Mouse (Mus musculus): ENCODE measurements around the gene Synpo2.

Synpo2 gene

GRCm38 (mm10) chr3:123092913-123093639 lies 142.9 kb downstream of the Synpo2 start:
- peak; percentile 38; the same call in 1 of the 2 replicates for ATAC-seq (ENCODE audit: low TSS enrichment)

- ATAC-seq (ENCODE audit: low TSS enrichment), result no peak
These were observed 143.5 kb downstream of the Synpo2 start for GRCm38 (mm10) chr3:123092442-123092841.

GRCm38 (mm10) chr3:123089297-123090020 lies 146.5 kb downstream of the Synpo2 start:
- ATAC-seq (ENCODE audit: low TSS enrichment), result no peak

- no peak for ATAC-seq (ENCODE audit: low TSS enrichment)
These were observed 147.7 kb downstream of the Synpo2 start for GRCm38 (mm10) chr3:123088284-123088683.

- ATAC-seq (ENCODE audit: low TSS enrichment), result no peak
These were observed 150.0 kb downstream of the Synpo2 start for GRCm38 (mm10) chr3:123085871-123086501.

- no peak for ATAC-seq (ENCODE audit: low TSS enrichment)
These were observed 154.3 kb downstream of the Synpo2 start for GRCm38 (mm10) chr3:123081665-123082064.

- no peak for ATAC-seq (ENCODE audit: low TSS enrichment)
These were observed 155.0 kb downstream of the Synpo2 start for GRCm38 (mm10) chr3:123080943-123081342.

- ATAC-seq (ENCODE audit: low TSS enrichment), result peak; percentile 13; the same call in 1 of the 2 replicates
These were observed 155.8 kb downstream of the Synpo2 start for GRCm38 (mm10) chr3:123080017-123080725.

- ATAC-seq (ENCODE audit: low TSS enrichment), result no peak
These were observed 160.2 kb downstream of the Synpo2 start for GRCm38 (mm10) chr3:123075759-123076158.

- ATAC-seq (ENCODE audit: low TSS enrichment), result no peak
These were observed 160.9 kb downstream of the Synpo2 start for GRCm38 (mm10) chr3:123075034-123075433.

GRCm38 (mm10) chr3:123073351-123073750 lies 162.6 kb downstream of the Synpo2 start:
- ATAC-seq (ENCODE audit: low TSS enrichment), result no peak

- ATAC-seq (ENCODE audit: low TSS enrichment), result no peak
These were observed 163.5 kb downstream of the Synpo2 start for GRCm38 (mm10) chr3:123072472-123072871.

- ATAC-seq (ENCODE audit: low TSS enrichment), result no peak
These were observed 165.0 kb downstream of the Synpo2 start for GRCm38 (mm10) chr3:123070996-123071395.

GRCm38 (mm10) chr3:123066836-123067235 lies 169.1 kb downstream of the Synpo2 start:
- ATAC-seq (ENCODE audit: low TSS enrichment), result no peak

- ATAC-seq (ENCODE audit: low TSS enrichment), result no peak
These were observed 170.5 kb downstream of the Synpo2 start for GRCm38 (mm10) chr3:123065466-123065865.

GRCm38 (mm10) chr3:123064186-123064585 lies 171.8 kb downstream of the Synpo2 start:
- no peak for ATAC-seq (ENCODE audit: low TSS enrichment)

- ATAC-seq (ENCODE audit: low TSS enrichment), result peak; percentile 87
These were observed 174.0 kb downstream of the Synpo2 start for GRCm38 (mm10) chr3:123061931-123062330.

- no peak for ATAC-seq (ENCODE audit: low TSS enrichment)
These were observed 177.1 kb downstream of the Synpo2 start for GRCm38 (mm10) chr3:123058832-123059231.

GRCm38 (mm10) chr3:123054178-123054577 lies 181.8 kb downstream of the Synpo2 start:
- ATAC-seq (ENCODE audit: low TSS enrichment), result no peak

- ATAC-seq (ENCODE audit: low TSS enrichment), result no peak
These were observed 182.6 kb downstream of the Synpo2 start for GRCm38 (mm10) chr3:123053192-123053938.

- ATAC-seq (ENCODE audit: low TSS enrichment), result no peak
These were observed 193.6 kb downstream of the Synpo2 start for GRCm38 (mm10) chr3:123042308-123042707.

All from frontal cortex, adult (tissue).